Mouse (Mus musculus) forebrain, embryonic 12.5 days (tissue): ENCODE data around the gene Cdc42bpb. TPM values are rescaled to one million over a fixed set of nuclear protein-coding genes. Genes with fewer than 3 reads are reported as not detected.

Experiments
- ATAC-seq: fragments of 200-750 bp; cut with Nextera tagmentation; 2 replicates; pipeline ENCODE4 v1.8.0; 2017; ENCODE audit warnings: moderate TSS enrichment; ENCODE audit not compliant: low FRiP score
- H3K27ac ChIP-seq: fragments of 300-500 bp; sonication (generic); 2 replicates; pipeline ENCODE4 v1.5.1; 2016; ENCODE audit warnings: mild to moderate bottlenecking
- H3K27me3 ChIP-seq: fragments of 300-500 bp; sonication (generic); 2 replicates; pipeline ENCODE4 v1.6.1; 2016; ENCODE audit warnings: mild to moderate bottlenecking
- H3K36me3 ChIP-seq: fragments of 300-500 bp; sonication (generic); replicated peaks from 2 replicates; pipeline ENCODE4 v1.6.1; 2016; ENCODE audit warnings: mild to moderate bottlenecking
- H3K4me1 ChIP-seq: fragments of 300-500 bp; sonication (generic); 2 replicates; pipeline ENCODE4 v1.6.1; 2016
- H3K4me2 ChIP-seq: fragments of 300-500 bp; sonication (generic); 2 replicates; pipeline ENCODE4 v1.6.1; 2016; ENCODE audit warnings: mild to moderate bottlenecking, moderate library complexity
- H3K4me3 ChIP-seq: fragments of 300-500 bp; sonication (generic); replicated peaks from 2 replicates; pipeline ENCODE4 v1.5.1; 2016; ENCODE audit warnings: mild to moderate bottlenecking
- H3K9ac ChIP-seq: fragments of 300-500 bp; sonication (generic); 2 replicates; pipeline ENCODE4 v1.6.1; 2016; ENCODE audit warnings: mild to moderate bottlenecking
- H3K9me3 ChIP-seq: fragments of 300-500 bp; sonication (generic); 2 replicates; pipeline ENCODE4 v1.6.1; 2016
- WGBS: fragments of 180-500 bp; shearing (Covaris S2); methylation state at CpG from one replicate; pipeline ENCODE4 v1.1.7; 2016; 5-methylcytosine and 5-hydroxymethylcytosine counted together
- polyA plus RNA-seq: library from polyadenylated mRNA; unstranded; fragments of >200 nt; fragmentation: Nextera tagmentation; extraction: Ambion mirVana; gene quantifications from 2 replicates; pipeline ENCODE4 v1.2.1, GENCODE M21; 2016

The Cdc42bpb gene
- polyA plus RNA-seq, 1 experiment from 2014 or later = 38.9 TPM

DNA sequence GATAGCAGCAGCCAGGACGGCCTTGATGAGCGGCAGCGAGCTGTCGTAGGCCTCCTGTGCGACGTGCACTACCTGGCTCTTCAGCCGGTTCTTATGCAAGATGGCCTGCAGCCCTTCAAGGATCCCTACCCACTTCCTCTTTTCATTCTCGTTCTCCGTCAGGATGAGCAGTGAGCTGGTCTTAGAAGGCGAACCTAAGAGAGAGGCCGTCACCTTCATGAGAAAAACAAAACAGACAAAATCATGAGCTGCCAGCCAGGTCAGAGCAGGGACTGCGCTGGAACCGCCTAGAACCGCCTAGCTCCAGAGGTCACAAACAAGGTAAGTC is 75.5 kb downstream of the Cdc42bpb start:
- no peak for ATAC-seq
- Histone ChIP-seq H3K4me2 (no peak overlapping the region), H3K36me3 (peaks cover 92% of the 10 kb centered on the region)

GRCm38 (mm10) chr12:111301322-111302017 is 76.0 kb downstream of the Cdc42bpb start:
- Histone ChIP-seq H3K27me3 (no peaks in the 10 kb centered on the region), H3K4me1 (no peaks in the 10 kb centered on the region), H3K4me3 (no peak overlapping the region), H3K27ac (no peak overlapping the region), H3K4me2 (no peak overlapping the region), H3K9ac (no peak overlapping the region), H3K36me3 (peaks cover 91% of the 10 kb centered on the region), H3K9me3 (no peaks in the 10 kb centered on the region)
- WGBS = 93% methylated on average over 27 of the region's 27 CpGs
- no peak for ATAC-seq

More for the DNA sequence above, 75.5 kb downstream of the Cdc42bpb start:
- Histone ChIP-seq H3K4me1 (no peaks in the 10 kb centered on the region), H3K4me3 (no peak overlapping the region), H3K9ac (no peak overlapping the region), H3K9me3 (no peaks in the 10 kb centered on the region), H3K27me3 (no peaks in the 10 kb centered on the region), H3K27ac (no peak overlapping the region)
- WGBS = 93% methylated on average over 14 of the region's 14 CpGs

GRCm38 (mm10) chr12:111293025-111293424 is 84.5 kb downstream of the Cdc42bpb start:
- H3K4me1 ChIP-seq = no peaks in the 10 kb centered on the region
- H3K9me3 ChIP-seq = no peaks in the 10 kb centered on the region
- no peak overlapping the region for H3K4me3 ChIP-seq
- 93% methylated on average over 12 of the region's 12 CpGs for WGBS
- H3K27me3 ChIP-seq = no peaks in the 10 kb centered on the region
- no peak for ATAC-seq
- peaks cover 72% of the 10 kb centered on the region for H3K36me3 ChIP-seq
- H3K4me2 ChIP-seq = no peak overlapping the region
- no peak overlapping the region for H3K9ac ChIP-seq
- H3K27ac ChIP-seq = no peak overlapping the region

GRCm38 (mm10) chr12:111284532-111284931 is 93.0 kb downstream of the Cdc42bpb start:
- 19% methylated on average over 10 of the region's 10 CpGs for WGBS
- Histone ChIP-seq H3K9me3 (no peaks in the 10 kb centered on the region), H3K4me1 (peaks cover 16% of the 10 kb centered on the region; the same call in 1 of the 2 replicates), H3K4me2 (peak overlapping the region; percentile 43), H3K27ac (no peak overlapping the region), H3K27me3 (peaks cover 6% of the 10 kb centered on the region; the same call in 1 of the 2 replicates), H3K36me3 (no peaks in the 10 kb centered on the region), H3K9ac (no peak overlapping the region), H3K4me3 (no peak overlapping the region)
- ATAC-seq = no peak

DNA sequence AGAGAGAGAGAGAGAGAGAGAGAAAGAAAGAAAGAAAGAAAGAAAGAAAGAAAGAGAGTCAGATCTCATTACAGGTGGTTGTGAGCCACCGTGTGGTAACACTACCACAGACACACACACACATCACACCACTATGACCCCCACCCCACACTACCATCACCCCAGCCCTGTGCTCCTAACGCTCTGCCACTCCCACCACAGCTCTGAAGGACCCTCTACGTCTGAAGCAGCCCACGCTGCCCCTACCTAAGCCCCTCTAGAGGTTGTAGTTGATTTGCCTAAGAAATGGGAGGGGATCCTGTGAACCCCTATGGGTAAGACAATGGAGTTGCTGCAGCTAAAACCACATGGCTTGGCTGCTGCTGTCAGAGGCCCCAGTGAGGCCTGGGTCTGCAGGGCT is 93.9 kb downstream of the Cdc42bpb start:
- Histone ChIP-seq H3K9ac (no peak overlapping the region), H3K4me1 (peaks cover 16% of the 10 kb centered on the region; the same call in 1 of the 2 replicates), H3K36me3 (no peaks in the 10 kb centered on the region), H3K9me3 (peaks cover 7% of the 10 kb centered on the region; the same call in 1 of the 2 replicates), H3K4me2 (no peak overlapping the region), H3K4me3 (no peak overlapping the region), H3K27me3 (peaks cover 13% of the 10 kb centered on the region; the same call in 1 of the 2 replicates), H3K27ac (no peak overlapping the region)
- WGBS = 64% methylated on average over 4 of the region's 4 CpGs
- no peak for ATAC-seq

DNA sequence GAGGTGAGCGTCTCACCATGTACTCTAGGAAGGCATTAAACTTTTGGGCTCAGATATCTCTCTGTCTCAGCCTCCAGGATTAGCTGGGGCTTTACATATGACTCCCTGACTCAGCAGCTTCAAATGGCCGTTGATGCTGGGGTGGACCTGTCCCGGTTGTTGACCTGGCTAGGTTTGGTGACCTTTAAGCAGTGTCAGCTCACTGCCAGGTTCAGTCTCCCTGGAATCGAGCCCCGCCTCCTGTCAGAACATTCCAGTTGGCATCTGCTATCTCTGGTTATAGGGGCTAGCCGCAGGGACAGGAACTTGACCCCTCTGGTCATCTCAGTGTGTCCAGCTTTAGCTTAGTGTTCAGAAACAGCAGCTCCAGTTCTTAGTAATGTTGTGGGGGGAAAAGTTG is 101.1 kb downstream of the Cdc42bpb start:
- no peak for ATAC-seq
- Histone ChIP-seq H3K36me3 (no peaks in the 10 kb centered on the region), H3K4me2 (no peak overlapping the region), H3K4me1 (peaks cover 19% of the 10 kb centered on the region), H3K27ac (no peak overlapping the region), H3K9ac (no peak overlapping the region), H3K9me3 (peaks cover 7% of the 10 kb centered on the region; the same call in 1 of the 2 replicates), H3K4me3 (no peak overlapping the region), H3K27me3 (peaks cover 70% of the 10 kb centered on the region)
- 55% methylated on average over 6 of the region's 6 CpGs for WGBS

GRCm38 (mm10) chr12:111275150-111275841 is 102.2 kb downstream of the Cdc42bpb start:
- peak overlapping the region; percentile 40 for H3K4me3 ChIP-seq
- no peaks in the 10 kb centered on the region for H3K36me3 ChIP-seq
- H3K27ac ChIP-seq = no peak overlapping the region
- peaks cover 7% of the 10 kb centered on the region; the same call in 1 of the 2 replicates for H3K9me3 ChIP-seq
- peaks cover 80% of the 10 kb centered on the region for H3K27me3 ChIP-seq
- 0 out of 2 replicates have a peak overlapping the region, but pooled peaks have one; percentile 3 for H3K9ac ChIP-seq
- under 1% methylated on average over 48 of the region's 58 CpGs for WGBS
- peak overlapping the region; percentile 58 for H3K4me2 ChIP-seq
- no peak for ATAC-seq
- peaks cover 19% of the 10 kb centered on the region for H3K4me1 ChIP-seq

DNA sequence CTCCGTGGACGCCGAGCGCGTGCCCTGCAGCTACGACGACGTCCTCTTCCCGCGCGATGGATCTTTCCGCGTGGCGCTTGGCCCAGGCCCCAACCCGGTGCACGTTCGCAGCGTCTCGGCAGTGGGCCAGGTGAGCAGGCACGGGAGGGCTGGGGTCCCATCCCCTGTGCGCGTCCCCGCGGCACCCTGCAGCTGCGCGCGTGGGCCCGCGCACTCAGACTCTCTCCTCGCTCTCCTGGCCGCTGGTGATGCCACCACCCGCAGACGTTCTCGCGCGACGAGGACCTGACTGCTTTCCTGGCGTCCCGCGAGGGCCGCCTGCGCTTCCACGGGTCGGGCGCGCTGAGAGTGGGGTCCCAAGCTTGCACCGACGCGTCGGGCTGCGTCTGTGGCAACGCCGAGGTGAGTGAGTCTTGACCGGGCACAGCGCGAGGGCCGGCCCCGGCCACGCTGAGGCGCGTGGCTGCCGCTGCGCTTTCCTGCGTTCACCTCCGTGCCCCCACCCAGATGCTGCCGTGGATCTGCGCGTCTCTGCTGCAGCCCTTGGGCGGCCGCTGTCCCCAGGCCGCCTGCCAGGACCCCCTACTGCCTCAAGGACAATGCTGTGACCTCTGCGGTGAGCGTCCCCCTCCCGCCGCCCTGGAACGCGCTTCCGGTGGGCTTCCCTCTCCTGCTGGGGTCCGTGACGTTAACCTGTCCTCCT is 102.9 kb downstream of the Cdc42bpb start:
- Histone ChIP-seq H3K4me1 (peaks cover 19% of the 10 kb centered on the region), H3K27me3 (peaks cover 87% of the 10 kb centered on the region), H3K36me3 (no peaks in the 10 kb centered on the region), H3K9ac (peak overlapping the region; percentile 12; the same call in 1 of the 2 replicates), H3K27ac (no peak overlapping the region), H3K4me3 (peak overlapping the region; percentile 40), H3K9me3 (peaks cover 7% of the 10 kb centered on the region; the same call in 1 of the 2 replicates), H3K4me2 (peak overlapping the region; percentile 58)
- WGBS = 3% methylated on average over 80 of the region's 80 CpGs
- ATAC-seq = no peak

- Histone ChIP-seq H3K27ac (no peak overlapping the region), H3K9ac (peak overlapping the region; percentile 12; the same call in 1 of the 2 replicates), H3K36me3 (no peaks in the 10 kb centered on the region), H3K4me3 (peak overlapping the region; percentile 40), H3K4me1 (peaks cover 19% of the 10 kb centered on the region), H3K27me3 (peaks cover 91% of the 10 kb centered on the region), H3K4me2 (peak overlapping the region; percentile 58), H3K9me3 (peaks cover 4% of the 10 kb centered on the region; the same call in 1 of the 2 replicates)
- 5% methylated on average over 28 of the region's 28 CpGs for WGBS
- no peak for ATAC-seq
These were observed 103.5 kb downstream of the Cdc42bpb start for GRCm38 (mm10) chr12:111274006-111274405.

DNA sequence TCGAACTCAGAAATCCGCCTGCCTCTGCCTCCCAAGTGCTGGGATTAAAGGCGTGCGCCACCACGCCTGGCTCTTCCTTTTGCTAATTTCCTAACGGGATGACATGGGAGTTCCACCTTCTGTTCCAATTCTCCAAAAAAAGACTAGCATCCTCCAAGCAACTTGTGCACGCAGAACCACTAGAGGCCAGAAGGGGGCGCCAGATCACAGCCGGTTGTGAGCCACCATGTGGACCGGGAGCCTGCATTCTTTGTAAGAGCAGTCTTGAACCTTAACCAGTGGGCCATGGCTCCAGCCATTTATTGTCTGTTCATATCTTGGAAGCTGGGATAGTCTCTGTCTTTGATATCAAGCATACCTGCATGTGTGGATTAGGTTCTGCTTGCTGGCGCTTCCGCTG is 105.1 kb downstream of the Cdc42bpb start:
- no peak overlapping the region for H3K4me2 ChIP-seq
- H3K27ac ChIP-seq = no peak overlapping the region
- H3K9me3 ChIP-seq = no peaks in the 10 kb centered on the region
- no peak overlapping the region for H3K4me3 ChIP-seq
- H3K27me3 ChIP-seq = peaks cover 94% of the 10 kb centered on the region
- H3K36me3 ChIP-seq = no peaks in the 10 kb centered on the region
- WGBS = 18% methylated on average over 12 of the region's 12 CpGs
- no peak overlapping the region for H3K9ac ChIP-seq
- ATAC-seq = no peak
- H3K4me1 ChIP-seq = peaks cover 19% of the 10 kb centered on the region

- no peaks in the 10 kb centered on the region for H3K9me3 ChIP-seq
- H3K27ac ChIP-seq = no peak overlapping the region
- H3K4me3 ChIP-seq = no peak overlapping the region
- H3K4me2 ChIP-seq = no peak overlapping the region
- H3K27me3 ChIP-seq = peaks cover 89% of the 10 kb centered on the region
- H3K4me1 ChIP-seq = peaks cover 21% of the 10 kb centered on the region
- WGBS = 28% methylated on average over 8 of the region's 8 CpGs
- no peaks in the 10 kb centered on the region; the same call in 1 of the 2 replicates for H3K36me3 ChIP-seq
- no peak for ATAC-seq
- H3K9ac ChIP-seq = no peak overlapping the region
These were observed 105.6 kb downstream of the Cdc42bpb start for GRCm38 (mm10) chr12:111271966-111272365.

DNA sequence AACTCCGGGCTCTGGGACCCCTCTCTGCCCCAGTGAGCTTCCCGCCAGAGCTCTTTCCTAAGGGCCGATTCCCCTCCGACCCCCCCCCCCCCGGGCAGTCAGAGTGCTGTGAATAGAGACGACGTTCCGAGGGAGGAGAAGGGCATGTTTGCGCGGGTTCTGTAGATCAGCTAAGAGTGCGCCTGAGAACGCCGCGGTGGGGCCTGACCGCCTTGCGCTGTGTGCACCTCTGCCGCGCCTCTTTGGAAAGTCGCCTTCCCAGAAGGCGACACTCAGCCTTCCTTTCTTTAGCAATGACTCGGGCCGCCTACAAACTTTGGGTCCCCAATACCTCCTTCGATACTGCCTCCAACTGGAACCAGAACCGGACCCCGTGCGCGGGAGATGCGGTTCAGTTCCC is 106.1 kb downstream of the Cdc42bpb start:
- H3K4me2 ChIP-seq = no peak overlapping the region
- peaks cover 84% of the 10 kb centered on the region for H3K27me3 ChIP-seq
- peaks cover 22% of the 10 kb centered on the region for H3K4me1 ChIP-seq
- WGBS = 5% methylated on average over 28 of the region's 28 CpGs
- no peak overlapping the region for H3K4me3 ChIP-seq
- no peak overlapping the region for H3K27ac ChIP-seq
- H3K36me3 ChIP-seq = no peaks in the 10 kb centered on the region; the same call in 1 of the 2 replicates
- no peak for ATAC-seq
- no peaks in the 10 kb centered on the region for H3K9me3 ChIP-seq
- H3K9ac ChIP-seq = no peak overlapping the region
